In the genomic region with DNA sequence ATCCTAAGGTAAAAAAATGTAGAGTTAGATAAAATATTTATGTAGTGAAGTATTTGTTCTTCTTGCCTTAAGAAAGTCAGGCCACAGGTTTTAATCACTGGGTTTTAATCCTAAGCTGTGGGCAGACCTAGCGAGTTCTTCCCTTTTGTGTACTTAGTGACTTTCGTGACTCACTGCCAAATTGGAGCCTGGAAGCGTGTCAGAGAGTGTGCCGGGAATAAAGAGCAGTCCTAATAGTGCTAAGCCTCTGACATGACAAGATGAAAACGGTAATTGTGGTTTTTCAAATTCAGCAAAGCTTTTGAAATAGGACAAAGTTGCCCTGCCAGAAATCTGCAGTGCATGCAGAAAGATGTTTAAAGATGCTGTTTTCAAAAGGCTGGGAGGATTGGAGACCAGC, we compare ENCODE assay signal across 11 mouse cellular contexts. TPM values are rescaled to one million over a fixed set of nuclear protein-coding genes. Genes with fewer than 3 reads are reported as not detected.
DNase-seq lines count a peak whose midpoint lies in the region; ATAC-seq and TF ChIP-seq lines count a peak whose summit lies in the region.
"Had no signal": no experiment of that assay in that cellular context is flagged by ENCODE, and none has a peak within 500 bp of the region (broad histone marks: within the 10 kb centered on the region; RNA-seq: fewer than 3 reads in every experiment).

No protein-coding gene starts in this region.

- ATAC-seq in forebrain, embryonic 15.5 days (replicated peaks) = no peak
- ATAC-seq in forebrain, embryonic 12.5 days (ENCODE audit: low FRiP score) = no peak
- ATAC-seq in lung, embryonic 14.5 days (ENCODE audit: insufficient read depth) = no peak
- no peak for ATAC-seq in midbrain, postnatal 0 days (ENCODE audit: low FRiP score)
- ATAC-seq in neural tube, embryonic 15.5 days (ENCODE audit: low FRiP score) = no peak

- H3K27me3 ChIP-seq in forebrain, embryonic 15.5 days = no peaks in the 10 kb centered on the region
- no peaks in the 10 kb centered on the region for H3K27me3 ChIP-seq in forebrain, embryonic 12.5 days
- no peaks in the 10 kb centered on the region for H3K27me3 ChIP-seq in lung, embryonic 14.5 days (ENCODE audit: insufficient read depth, low read length)
- H3K27me3 ChIP-seq in midbrain, postnatal 0 days (ENCODE audit: insufficient read depth, low read length) = no peaks in the 10 kb centered on the region
- H3K27me3 ChIP-seq in neural tube, embryonic 15.5 days (replicated peaks) = no peaks in the 10 kb centered on the region
- H3K27me3 ChIP-seq: embryonic facial prominence, embryonic 15.5 days; megakaryocyte, embryonic 14.5 days had no signal

- peaks cover 12% of the 10 kb centered on the region for H3K4me1 ChIP-seq in forebrain, embryonic 15.5 days
- H3K4me1 ChIP-seq in forebrain, embryonic 12.5 days = 0 out of 2 replicates have a peak, but pooled peaks cover 4% of the 10 kb centered on the region
- H3K4me1 ChIP-seq in lung, embryonic 14.5 days (ENCODE audit: insufficient read depth) = no peaks in the 10 kb centered on the region
- no peaks in the 10 kb centered on the region for H3K4me1 ChIP-seq in lung, adult 2 months (ENCODE audit: control insufficient read depth, insufficient read depth, low read length)
- H3K4me1 ChIP-seq in midbrain, postnatal 0 days (ENCODE audit: insufficient read depth, low read length) = no peaks in the 10 kb centered on the region
- no peaks in the 10 kb centered on the region for H3K4me1 ChIP-seq in neural tube, embryonic 15.5 days
- H3K4me1 ChIP-seq: embryonic facial prominence, embryonic 15.5 days had no signal

- H3K27ac ChIP-seq in forebrain, embryonic 15.5 days (replicated peaks) = peak overlapping the region; percentile 31; the same call in 1 of the 2 replicates
- H3K27ac ChIP-seq in forebrain, embryonic 12.5 days = no peak overlapping the region
- H3K27ac ChIP-seq in lung, embryonic 14.5 days (ENCODE audit: low read depth) = no peak overlapping the region
- H3K27ac ChIP-seq in midbrain, postnatal 0 days (ENCODE audit: low read depth, low read length) = no peak overlapping the region
- H3K27ac ChIP-seq in neural tube, embryonic 15.5 days (replicated peaks) = no peak overlapping the region; the same call in 1 of the 2 replicates
- H3K27ac ChIP-seq: embryonic facial prominence, embryonic 15.5 days had no signal

- peak; percentile 50 for DNase-seq in lung, embryonic 14.5 days
- DNase-seq in lung, adult 2 months = no peak
- DNase-seq in frontal cortex, postnatal 36 days (ENCODE audit: low spot score in 2 of 2) = peak; percentile 33 to 53
- peak; percentile 75 for DNase-seq in midbrain, postnatal 0 days (ENCODE audit: low spot score)
- DNase-seq in embryo, embryonic 10 days (ENCODE audit: low spot score) = no peak
- DNase-seq: kidney, adult 8-10 months had no signal

- no peak overlapping the region for H3K9ac ChIP-seq in forebrain, embryonic 15.5 days (replicated peaks)
- H3K9ac ChIP-seq in forebrain, embryonic 12.5 days = no peak overlapping the region
- H3K9ac ChIP-seq in lung, embryonic 14.5 days = no peak overlapping the region
- H3K9ac ChIP-seq in midbrain, postnatal 0 days (replicated peaks; ENCODE audit: low read length, poor library complexity, severe bottlenecking) = no peak overlapping the region
- H3K9ac ChIP-seq in neural tube, embryonic 15.5 days (replicated peaks) = no peak overlapping the region
- H3K9ac ChIP-seq: embryonic facial prominence, embryonic 15.5 days had no signal

- H3K4me3 ChIP-seq in forebrain, embryonic 15.5 days = no peak overlapping the region
- H3K4me3 ChIP-seq in forebrain, embryonic 12.5 days (replicated peaks) = no peak overlapping the region
- no peak overlapping the region for H3K4me3 ChIP-seq in lung, embryonic 14.5 days (ENCODE audit: low read depth, low read length)
- no peak overlapping the region for H3K4me3 ChIP-seq in lung, adult 2 months (replicated peaks; ENCODE audit: extremely low read depth, low read depth, low read length)
- no peak overlapping the region for H3K4me3 ChIP-seq in midbrain, postnatal 0 days (ENCODE audit: low read depth, low read length)
- no peak overlapping the region for H3K4me3 ChIP-seq in neural tube, embryonic 15.5 days (replicated peaks)
- H3K4me3 ChIP-seq: embryonic facial prominence, embryonic 15.5 days; megakaryocyte, embryonic 14.5 days had no signal

- TF ChIP-seq CTCF in lung, embryonic 14.5 days (IDR thresholded peaks at IDR 0.05; ENCODE audit: low read depth) = no peak
- TF ChIP-seq CTCF in lung, adult 2 months (IDR thresholded peaks at IDR 0.05; ENCODE audit: insufficient read depth, low read length) = no peak
- no peak for TF ChIP-seq CTCF in midbrain, postnatal 0 days (IDR thresholded peaks at IDR 0.05)

- no peak overlapping the region for H3K4me2 ChIP-seq in forebrain, embryonic 15.5 days (replicated peaks)
- no peak overlapping the region for H3K4me2 ChIP-seq in forebrain, embryonic 12.5 days
- H3K4me2 ChIP-seq in lung, embryonic 14.5 days = no peak overlapping the region
- no peak overlapping the region for H3K4me2 ChIP-seq in midbrain, postnatal 0 days (ENCODE audit: low read depth, low read length, poor library complexity, severe bottlenecking)
- no peak overlapping the region for H3K4me2 ChIP-seq in neural tube, embryonic 15.5 days
- H3K4me2 ChIP-seq: embryonic facial prominence, embryonic 15.5 days had no signal

- no peaks in the 10 kb centered on the region for H3K36me3 ChIP-seq in forebrain, embryonic 15.5 days
- no peaks in the 10 kb centered on the region for H3K36me3 ChIP-seq in forebrain, embryonic 12.5 days (replicated peaks)
- peaks cover 4% of the 10 kb centered on the region; the same call in 1 of the 2 replicates for H3K36me3 ChIP-seq in lung, embryonic 14.5 days (ENCODE audit: insufficient read depth)
- peaks cover 14% of the 10 kb centered on the region; the same call in 1 of the 2 replicates for H3K36me3 ChIP-seq in midbrain, postnatal 0 days (ENCODE audit: insufficient read depth, low read length)
- H3K36me3 ChIP-seq in neural tube, embryonic 15.5 days = peaks cover 11% of the 10 kb centered on the region

- TF ChIP-seq POLR2A in lung, adult 2 months (IDR thresholded peaks at IDR 0.05; ENCODE audit: borderline replicate concordance, extremely low read depth, low read depth, low read length) = no peak

- no peaks in the 10 kb centered on the region for H3K9me3 ChIP-seq in forebrain, embryonic 15.5 days
- H3K9me3 ChIP-seq in forebrain, embryonic 12.5 days = no peaks in the 10 kb centered on the region
- no peaks in the 10 kb centered on the region for H3K9me3 ChIP-seq in lung, embryonic 14.5 days (ENCODE audit: low read depth, low read length)
- H3K9me3 ChIP-seq in midbrain, postnatal 0 days (ENCODE audit: low read length) = no peaks in the 10 kb centered on the region
- no peaks in the 10 kb centered on the region for H3K9me3 ChIP-seq in neural tube, embryonic 15.5 days (replicated peaks)
- H3K9me3 ChIP-seq: embryonic facial prominence, embryonic 15.5 days had no signal

- WGBS in forebrain, embryonic 15.5 days = 7% methylated on average over 5 of the region's 5 CpGs
- 19% methylated on average over 5 of the region's 5 CpGs for WGBS in forebrain, embryonic 12.5 days
- 24% methylated on average over 5 of the region's 5 CpGs for WGBS in lung, embryonic 14.5 days
- WGBS in lung, adult 2 months = 46% methylated on average over 5 of the region's 5 CpGs
- 17% methylated on average over 5 of the region's 5 CpGs for WGBS in midbrain, postnatal 0 days
- 35% methylated on average over 5 of the region's 5 CpGs for WGBS in neural tube, embryonic 15.5 days

RNA-seq across cellular contexts. Expression of a gene that starts 43.8 kb away (rescaled TPM):
- polyA plus RNA-seq in forebrain, embryonic 15.5 days (2015; fragmentation: Nextera tagmentation; extraction: Ambion mirVana) = 117 TPM in 2 replicates
- 100 and 106 TPM in 2 replicates for polyA plus RNA-seq in forebrain, embryonic 12.5 days (2016; fragmentation: Nextera tagmentation; extraction: Ambion mirVana)
- 108 and 109 TPM in 2 replicates for polyA plus RNA-seq in lung, embryonic 14.5 days (2014; fragmentation: Nextera tagmentation; extraction: Ambion mirVana)
- 61.1 and 64.5 TPM in 2 replicates for polyA plus RNA-seq in lung, adult 2 months (2012; rRNA removed)
- total RNA-seq in midbrain, postnatal 0 days (2014; rRNA removed) = 56.9 and 57.4 TPM in 2 replicates
- 109 and 118 TPM in 2 replicates for polyA plus RNA-seq in midbrain, postnatal 0 days (2015; fragmentation: Nextera tagmentation; extraction: Ambion mirVana)
- polyA plus RNA-seq in neural tube, embryonic 15.5 days (2015; fragmentation: Nextera tagmentation; extraction: Ambion mirVana) = 106 TPM in 2 replicates

RNA-seq across cellular contexts. Expression of a gene that starts 44.1 kb away (rescaled TPM):
- polyA plus RNA-seq in forebrain, embryonic 15.5 days (2015; fragmentation: Nextera tagmentation; extraction: Ambion mirVana) = 47.9 and 48.9 TPM in 2 replicates
- 38.5 and 38.6 TPM in 2 replicates for polyA plus RNA-seq in forebrain, embryonic 12.5 days (2016; fragmentation: Nextera tagmentation; extraction: Ambion mirVana)
- polyA plus RNA-seq in lung, embryonic 14.5 days (2014; fragmentation: Nextera tagmentation; extraction: Ambion mirVana) = 34.7 and 35.3 TPM in 2 replicates
- 21.1 and 29.5 TPM in 2 replicates for polyA plus RNA-seq in lung, adult 2 months (2012; rRNA removed)
- 12.3 and 13.5 TPM in 2 replicates for total RNA-seq in midbrain, postnatal 0 days (2014; rRNA removed)
- 50.1 TPM in 2 replicates for polyA plus RNA-seq in midbrain, postnatal 0 days (2015; fragmentation: Nextera tagmentation; extraction: Ambion mirVana)
- 45.4 and 47.3 TPM in 2 replicates for polyA plus RNA-seq in neural tube, embryonic 15.5 days (2015; fragmentation: Nextera tagmentation; extraction: Ambion mirVana)

RNA-seq across cellular contexts. Expression of a gene that starts 59.3 kb away (rescaled TPM):
- 48.1 and 49.0 TPM in 2 replicates for polyA plus RNA-seq in forebrain, embryonic 15.5 days (2015; fragmentation: Nextera tagmentation; extraction: Ambion mirVana)
- 13.2 and 14.3 TPM in 2 replicates for polyA plus RNA-seq in forebrain, embryonic 12.5 days (2016; fragmentation: Nextera tagmentation; extraction: Ambion mirVana)
- 1.2 and 1.3 TPM in 2 replicates for polyA plus RNA-seq in lung, embryonic 14.5 days (2014; fragmentation: Nextera tagmentation; extraction: Ambion mirVana)
- 138 and 143 TPM in 2 replicates for polyA plus RNA-seq in lung, adult 2 months (2012; rRNA removed)
- 275 and 308 TPM in 2 replicates for total RNA-seq in midbrain, postnatal 0 days (2014; rRNA removed)
- 109 and 117 TPM in 2 replicates for polyA plus RNA-seq in midbrain, postnatal 0 days (2015; fragmentation: Nextera tagmentation; extraction: Ambion mirVana)
- 114 and 122 TPM in 2 replicates for polyA plus RNA-seq in neural tube, embryonic 15.5 days (2015; fragmentation: Nextera tagmentation; extraction: Ambion mirVana)

Comparison
In these comparisons a context has a peak if more than half of its experiments do, and no peak if none do; other contexts are left out.
1. DNase-seq: peak in lung, embryonic 14.5 days (single experiment), frontal cortex, postnatal 36 days (2 of 2) and midbrain, postnatal 0 days (single experiment); none in lung, adult 2 months (single experiment) and embryo, embryonic 10 days (single experiment).